Mouse (Mus musculus) telencephalon, adult 2 months (tissue): ENCODE data around the gene Angpt4.

Source experiments
- DNase-seq: peaks from one replicate; pipeline ENCODE4 v3.0.0-alpha.2; 2011; ENCODE audit warnings: low read depth, low spot score

Gene Angpt4

DNA sequence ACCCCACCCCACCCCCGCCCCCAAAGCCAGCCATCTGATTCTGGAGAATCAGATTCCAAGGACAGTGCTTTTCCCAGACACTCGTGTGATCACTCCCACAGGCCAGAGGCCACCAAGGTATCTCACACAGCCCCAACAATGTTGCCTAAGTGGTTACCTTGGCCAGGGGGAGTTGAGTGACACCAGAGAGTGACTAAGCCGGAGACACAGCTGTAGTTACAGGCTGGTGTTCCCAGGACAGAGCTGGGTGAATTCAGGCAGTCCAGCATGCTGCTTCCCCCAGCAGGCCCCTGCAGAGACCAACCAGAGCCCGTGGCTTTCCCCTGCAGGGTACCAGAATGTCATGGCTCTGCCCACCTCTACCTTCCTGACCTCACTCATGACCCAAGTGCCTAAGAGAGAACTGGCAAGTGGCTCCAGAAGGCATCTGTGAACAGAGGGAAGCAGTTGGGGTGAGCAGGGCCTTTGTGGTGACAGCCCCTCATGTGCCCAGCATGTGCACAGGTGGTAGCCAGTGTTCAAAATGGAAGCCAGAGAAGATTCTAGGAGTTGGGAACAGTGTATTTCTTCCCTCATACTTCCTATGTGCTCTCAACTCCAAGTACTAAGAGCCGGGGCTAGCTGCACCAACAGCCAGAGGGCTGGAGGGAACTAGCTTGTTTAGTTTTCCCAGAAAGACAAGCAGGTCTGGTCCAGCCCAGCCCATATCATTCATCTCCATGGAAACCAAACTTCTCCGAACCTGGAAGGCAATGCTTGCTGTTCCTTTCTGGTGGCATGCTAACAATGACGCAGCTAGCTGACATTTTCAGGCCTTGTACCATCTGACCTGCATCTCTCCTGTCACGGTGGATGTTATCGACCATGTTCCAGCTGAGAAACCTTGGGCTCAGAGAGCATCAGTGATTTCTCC is 50.5 kb downstream of the Angpt4 start:
- peak; percentile 39 for DNase-seq

DNA sequence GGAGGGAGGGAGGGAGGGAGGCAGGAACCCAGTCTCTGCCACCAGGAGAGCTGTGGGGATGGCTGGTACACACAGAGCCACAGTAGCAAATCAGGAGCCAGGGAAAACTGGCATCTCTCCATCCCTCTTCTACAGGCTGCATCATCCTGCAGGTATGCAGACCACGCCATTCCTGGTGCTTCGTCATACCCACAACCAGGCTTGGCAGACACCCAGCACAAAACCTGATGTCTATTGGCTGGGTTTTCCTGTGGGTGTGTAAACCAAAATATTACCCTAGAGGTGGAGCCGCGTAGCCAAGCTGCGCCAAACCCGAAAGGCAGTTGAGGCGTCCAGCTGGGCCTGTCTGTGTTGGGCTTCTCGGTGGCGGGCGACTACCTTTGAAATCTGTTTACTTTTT is 51.5 kb downstream of the Angpt4 start:
- peak; percentile 78 for DNase-seq

DNA sequence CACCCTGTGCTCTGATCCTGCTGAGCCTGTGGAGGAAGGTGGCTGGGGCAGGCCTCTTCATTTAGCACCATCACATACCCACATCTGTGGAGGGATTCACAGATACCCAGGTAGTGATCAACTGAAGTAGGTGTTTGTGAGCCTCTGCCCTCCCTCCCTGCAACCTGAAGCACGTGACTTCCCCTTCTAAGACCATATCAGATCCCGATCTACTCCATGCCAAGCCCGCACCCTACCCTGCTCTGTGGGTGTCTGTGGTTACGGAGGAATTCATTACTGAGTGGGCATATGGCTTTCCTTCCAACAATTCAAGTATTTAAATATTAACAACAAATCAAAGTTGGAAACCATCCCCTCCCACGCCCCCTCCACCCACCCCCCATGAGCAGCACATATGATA is 52.3 kb downstream of the Angpt4 start:
- no peak for DNase-seq

DNA sequence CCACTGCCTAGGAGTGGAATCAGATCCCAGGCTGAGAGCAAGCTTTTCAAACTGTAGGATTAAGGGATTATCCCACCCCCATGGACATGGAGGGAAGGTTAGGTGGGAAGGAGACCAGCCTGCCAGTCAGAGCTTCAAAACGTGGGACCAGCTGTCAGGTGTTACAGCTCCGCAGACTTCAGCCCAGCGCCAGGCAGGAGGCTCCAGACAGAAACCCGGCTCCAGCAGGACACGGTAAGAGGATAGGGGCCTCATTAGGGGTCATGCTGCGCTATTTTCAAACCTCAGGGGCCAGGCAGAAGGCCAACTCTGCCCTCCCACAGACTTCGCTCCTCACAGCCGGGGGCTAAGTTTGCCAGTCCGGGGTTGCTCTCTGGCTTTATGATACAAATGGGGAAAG is 53.0 kb downstream of the Angpt4 start:
- DNase-seq: no peak

DNA sequence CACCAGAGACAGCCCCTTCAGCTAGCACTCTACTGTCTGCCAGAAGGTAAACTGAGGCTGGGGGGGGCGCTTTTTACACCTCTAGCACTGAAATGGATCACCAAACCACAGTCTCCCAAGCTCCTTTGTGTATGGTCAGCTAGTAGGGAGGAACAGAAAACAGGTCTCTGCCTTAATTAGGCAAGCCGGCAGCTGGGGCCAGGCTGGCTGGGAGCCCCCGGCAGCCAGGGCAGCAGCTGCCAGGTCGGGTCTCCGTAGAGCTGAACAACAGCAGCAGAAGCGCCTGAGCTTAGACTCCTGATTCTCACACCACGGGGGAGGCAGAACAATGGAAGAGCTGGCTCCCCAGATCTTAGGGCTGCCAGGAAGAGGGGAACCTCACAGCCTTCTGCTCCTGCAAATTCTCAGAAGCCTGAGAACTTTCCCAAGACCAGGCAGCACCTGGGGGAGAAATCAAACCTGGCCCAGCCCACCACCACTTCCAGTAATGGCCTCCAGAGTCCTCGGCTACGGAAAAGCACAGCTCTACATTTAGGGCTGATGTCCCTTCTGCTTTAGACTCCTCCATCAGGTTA is 56.3 kb downstream of the Angpt4 start:
- DNase-seq: no peak

DNA sequence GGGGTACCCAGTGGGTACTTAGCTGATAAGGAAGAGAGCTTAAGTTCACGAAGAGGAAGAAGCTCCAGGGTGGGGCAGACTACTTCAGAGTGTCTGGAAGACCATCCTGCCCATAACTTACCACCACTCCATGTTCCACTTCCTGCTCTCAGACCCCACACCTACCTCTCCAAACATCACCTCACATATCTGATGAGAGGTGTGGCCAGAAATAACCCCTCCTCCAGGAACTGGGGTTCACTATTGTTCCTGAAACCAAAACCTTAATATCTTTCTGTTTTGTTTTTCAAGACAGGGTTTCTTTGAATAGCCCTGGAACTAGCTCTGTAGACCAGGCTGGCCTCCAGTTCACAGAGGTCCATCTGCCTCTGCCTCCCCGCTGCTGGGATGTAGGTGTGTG is 56.8 kb downstream of the Angpt4 start:
- DNase-seq: no peak

DNA sequence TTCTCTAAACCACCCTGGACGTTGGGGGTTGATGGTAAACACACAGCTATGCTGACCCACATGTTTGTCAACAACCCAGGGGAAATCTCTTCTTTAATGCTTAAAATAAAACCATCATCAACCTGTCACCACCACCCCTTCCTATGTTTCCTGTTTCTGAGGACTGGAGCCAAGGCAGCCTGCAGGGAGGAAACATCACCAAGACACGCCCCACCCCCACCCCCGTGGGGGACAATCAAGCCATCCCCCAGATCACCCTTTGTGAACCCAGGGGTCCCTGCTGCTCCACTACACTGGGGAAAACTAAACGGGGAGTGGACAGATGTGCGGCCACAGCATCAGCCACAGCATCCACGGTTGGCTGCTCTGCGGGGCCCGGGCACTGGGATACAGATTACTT is 57.4 kb downstream of the Angpt4 start:
- no peak for DNase-seq

DNA sequence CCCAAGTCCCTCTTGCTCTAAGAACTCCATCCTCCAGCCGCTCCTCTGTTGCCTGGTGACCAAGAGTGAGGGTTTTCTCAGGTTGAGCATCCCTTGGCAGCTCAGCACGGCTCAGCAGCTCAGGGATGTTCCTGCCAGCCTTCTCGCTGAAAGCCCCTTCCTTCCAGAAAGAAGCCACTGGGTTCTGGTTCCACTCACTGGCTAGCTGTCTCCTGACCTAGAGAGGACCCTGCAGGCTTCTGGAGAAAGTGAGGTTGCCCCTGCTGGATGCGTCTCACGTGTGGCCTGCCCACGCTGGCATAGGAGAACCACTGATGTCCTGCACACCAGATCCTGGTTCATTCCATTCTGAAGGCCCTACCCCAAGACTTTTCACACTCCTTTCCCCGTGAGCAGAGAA is 58.0 kb downstream of the Angpt4 start:
- no peak for DNase-seq

DNA sequence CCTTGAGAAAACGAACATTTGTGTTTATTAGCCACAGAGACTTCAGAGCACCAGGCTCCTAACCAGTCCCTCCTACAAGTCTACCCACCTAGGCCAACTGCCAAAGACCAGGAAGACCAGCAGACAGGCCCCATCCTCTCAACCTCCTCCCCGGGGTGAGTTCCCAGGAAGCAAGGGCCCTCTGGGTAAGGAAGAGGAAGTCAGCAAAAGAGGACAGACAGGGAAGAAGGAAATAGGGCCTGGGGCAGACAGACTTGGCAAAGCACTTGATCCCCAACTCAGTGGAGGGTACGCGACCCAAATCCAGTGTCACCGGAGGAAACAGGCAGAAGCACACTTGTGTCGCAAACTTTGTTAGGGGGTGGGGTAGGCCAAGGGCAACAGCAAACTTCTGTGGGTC is 58.4 kb downstream of the Angpt4 start:
- no peak for DNase-seq

DNA sequence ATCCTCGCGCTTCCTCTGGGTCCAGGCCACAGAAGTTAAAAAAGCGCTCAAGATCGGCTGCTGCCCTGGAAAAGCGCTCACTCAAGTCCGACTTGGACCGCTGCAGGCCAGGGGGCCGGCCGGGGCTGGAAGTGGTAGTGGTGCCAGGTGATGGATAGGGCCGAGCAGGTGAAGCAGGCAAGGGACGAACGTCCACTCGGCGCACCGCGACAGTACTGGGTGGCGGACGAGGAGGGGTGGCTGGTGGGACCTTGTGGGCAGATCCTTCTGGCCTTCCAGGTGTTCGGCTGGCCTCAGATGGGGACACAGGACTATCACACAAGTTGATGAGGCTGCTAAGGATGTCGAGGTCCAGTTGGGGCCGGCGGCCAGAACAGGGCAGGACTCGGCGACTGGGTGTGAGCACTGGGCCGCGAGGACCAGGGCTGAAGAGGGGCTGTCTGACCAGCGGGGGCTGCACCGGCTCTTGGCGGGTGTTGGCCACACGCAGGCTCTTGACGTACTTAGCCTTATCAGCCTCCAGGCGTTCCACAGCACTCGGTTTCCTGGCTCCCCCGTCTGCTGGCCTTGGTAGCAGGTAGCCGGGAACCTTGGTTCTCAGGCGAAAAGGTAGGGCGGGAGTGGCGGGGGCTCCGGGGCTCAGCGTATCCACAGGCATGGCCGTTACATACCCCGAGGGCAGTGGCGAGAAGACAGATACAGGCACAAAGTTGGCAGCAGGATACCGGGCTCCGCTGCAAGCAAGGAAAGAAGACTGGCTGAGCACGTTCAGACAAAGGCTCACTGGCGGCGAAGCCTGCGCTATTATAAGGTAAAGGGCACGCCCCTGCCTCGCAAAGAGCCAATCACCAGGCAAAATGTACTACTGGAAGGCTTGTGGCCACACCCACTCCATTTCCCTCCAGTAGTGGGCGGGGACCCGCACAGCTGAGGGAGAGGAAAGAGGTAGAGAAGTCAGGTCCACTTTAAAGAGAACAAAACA is 59.5 kb downstream of the Angpt4 start:
- DNase-seq: peak; percentile 55

DNA sequence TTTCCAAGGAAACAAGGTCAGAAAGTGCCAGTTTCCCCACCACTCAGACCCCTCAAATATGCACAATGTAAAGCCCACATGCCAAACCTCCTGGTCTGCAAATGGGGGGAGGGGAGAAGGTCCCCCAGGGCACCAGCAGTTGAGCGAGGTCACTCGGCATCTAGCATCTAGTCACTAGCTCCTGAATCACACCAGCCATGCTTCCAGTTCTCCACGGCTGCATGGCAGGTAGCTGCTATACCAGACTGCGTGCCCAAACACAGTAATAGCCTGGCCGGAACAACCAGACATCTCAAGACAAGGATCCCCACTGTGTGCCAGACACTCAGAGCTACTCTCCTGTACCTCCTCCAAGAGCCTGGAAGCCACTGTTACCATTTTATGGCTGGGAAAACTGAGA is 60.7 kb downstream of the Angpt4 start:
- DNase-seq: no peak

DNA sequence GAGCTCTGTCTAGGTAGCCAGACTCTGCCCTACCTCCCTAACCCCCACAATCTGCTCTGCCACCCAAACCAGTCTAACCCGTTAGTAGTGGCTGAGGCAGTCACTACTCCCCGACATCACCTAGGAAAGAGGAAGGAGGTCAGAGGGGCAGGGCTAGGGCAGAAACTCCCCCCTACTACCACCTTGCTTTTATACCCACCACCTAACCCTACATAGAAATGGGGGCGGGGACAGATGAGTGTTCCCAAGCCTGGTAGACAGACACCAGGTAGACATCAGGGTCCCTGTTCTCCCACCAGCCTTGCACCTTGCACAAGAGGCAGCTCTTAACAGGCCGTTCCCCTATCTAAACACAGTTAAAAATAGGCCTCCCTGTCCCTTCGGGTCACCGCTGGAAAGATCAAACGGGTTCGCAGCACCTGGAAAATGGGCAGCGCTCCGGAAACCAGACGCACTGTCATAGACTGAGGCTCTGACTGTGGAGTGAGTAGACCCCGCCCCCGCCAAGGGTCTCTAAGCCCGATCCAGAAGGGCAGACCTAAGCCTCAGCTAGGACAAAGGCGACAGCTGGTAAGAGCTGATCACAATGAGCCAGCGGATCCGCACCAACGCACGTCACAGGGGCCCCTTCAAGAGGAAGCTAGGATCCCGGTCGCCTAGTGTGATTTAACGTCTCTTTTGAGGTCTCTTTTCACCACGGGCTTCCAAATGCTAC is 62.0 kb downstream of the Angpt4 start:
- DNase-seq: no peak

DNA sequence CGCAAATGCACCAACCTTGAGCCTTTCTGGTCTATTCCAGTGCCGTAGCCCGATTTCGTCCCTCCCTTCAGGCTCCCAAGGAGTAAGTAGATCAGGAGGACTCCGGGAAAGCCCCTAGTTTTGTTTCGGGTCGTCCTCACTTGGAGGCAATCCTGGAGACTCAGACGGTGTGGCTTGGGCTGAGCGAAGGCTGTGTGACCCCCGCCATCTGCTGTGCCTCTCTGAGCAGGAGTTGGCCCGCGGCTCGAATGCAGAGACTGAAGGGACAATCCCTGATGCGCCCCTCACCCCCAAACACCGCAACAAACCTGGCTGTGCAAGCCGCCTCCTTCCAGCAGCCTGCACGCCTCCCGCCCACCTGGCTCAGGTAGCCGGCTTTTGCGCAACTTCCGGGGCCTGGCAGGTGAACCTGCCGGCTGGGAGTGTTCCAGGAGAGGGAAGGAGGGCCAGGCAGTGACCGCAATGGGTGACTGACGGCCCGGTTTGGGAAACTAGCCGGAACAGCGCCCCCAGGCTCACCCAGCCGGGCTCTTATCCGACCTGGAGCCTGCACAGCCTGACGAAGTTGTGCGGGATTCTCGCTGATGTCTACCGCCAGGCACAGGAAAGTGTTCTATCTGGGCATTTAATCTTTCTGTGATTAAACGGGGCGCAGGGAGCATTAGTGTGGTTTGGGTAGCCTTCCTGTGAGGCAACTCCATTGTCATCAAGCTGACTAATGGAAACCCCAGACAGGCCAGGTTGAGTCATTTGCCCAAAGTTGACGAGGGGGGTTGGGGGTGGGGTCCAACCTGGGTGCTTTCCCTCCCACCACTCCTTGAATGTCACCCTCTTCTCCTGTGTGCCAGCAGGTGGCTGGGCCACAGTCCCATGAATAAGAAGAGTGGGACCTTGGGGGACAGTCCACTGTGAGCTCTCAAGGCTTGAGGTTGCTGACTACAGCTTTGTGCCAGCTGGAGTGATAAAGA is 62.9 kb downstream of the Angpt4 start:
- DNase-seq: no peak

DNA sequence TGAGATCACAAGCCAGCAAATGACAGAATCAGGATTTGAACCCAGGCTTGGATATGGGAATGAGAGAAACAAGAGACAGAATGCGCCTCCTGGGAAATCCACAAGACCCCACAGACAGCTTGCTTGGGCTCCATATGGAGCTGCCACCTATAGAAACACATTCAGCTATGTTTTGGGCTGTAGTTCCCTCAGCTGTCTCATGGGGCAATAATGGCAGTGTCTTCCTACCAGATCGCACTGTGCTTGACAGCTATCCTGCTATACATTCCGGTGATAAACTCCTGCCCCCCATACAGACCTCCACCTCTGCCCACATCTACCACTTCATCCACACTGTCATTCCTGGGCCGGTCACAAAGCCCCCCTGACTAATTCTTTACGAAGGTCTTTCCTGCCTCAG is 64.3 kb downstream of the Angpt4 start:
- no peak for DNase-seq

DNA sequence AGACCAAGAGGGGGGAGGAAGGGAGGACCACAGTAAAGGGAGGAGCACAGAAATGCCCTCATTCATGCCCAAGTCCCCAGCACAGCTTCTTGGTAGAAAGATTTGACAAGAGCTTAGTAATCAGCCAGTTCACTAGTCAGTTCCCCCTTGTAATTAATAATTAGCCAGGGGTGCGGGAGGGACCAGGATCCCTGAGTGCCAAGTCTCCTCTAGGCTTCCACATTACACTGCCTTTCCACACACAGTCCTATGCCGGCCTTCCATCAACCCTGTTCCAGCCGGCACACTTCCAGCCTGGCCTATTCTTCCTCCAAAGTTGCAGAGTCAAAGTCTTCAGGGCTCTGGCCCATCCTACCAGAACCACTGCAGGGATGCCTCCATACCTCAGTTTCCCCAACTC is 65.1 kb downstream of the Angpt4 start:
- DNase-seq: no peak

DNA sequence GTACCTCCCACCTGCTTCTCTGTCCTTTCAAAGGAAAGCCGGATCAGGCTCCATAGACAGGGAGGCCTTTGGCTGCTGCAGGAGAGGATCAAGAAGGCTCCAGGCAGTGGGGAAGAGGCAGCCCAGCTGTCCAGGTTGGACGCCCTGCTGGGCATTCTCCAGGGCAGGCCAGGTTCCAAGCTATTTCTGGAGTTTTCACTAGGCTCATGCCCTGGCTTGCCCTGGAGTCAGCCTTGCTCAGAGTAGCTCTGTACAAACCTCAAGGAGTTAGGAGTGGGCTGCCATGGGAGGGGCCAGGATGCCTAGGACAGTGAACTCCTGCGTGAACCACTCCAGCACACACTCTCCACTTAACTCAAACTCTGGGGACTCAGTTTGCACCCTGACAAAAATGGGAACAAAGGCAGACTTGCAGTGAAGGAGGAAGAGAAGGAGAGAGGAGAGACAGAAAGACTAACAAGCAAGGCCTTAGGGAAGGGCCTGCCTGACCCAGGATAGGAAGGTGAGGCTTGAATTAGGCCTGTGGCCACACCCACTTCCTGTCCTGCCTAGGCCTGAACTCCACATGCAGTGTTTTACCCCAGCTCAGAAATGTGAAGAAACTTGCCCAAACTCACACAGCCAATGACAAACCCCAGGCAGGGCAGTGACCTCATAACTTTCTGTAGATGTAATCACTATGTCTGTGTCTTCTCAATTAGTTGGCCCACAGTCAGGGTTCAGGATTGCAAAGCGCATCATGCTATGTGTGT is 66.9 kb downstream of the Angpt4 start:
- DNase-seq: no peak

DNA sequence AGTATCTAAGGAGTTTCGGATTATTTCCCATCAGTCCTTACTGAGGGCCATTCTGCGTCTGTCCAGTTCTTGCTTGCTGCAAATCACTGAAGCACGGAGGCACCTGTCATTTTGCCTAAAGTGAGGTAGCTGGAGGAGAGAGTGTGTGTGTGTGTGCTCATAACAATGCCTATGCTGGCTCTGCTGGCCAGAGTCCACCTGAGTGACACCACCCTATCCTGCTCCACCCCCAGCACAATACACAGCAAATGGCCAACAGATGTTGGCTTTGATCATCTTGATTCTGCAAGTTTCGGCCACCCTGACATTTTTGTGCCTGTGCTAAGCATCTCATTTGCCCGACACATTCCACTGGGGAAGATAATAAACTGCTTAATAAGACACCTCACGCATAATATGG is 67.5 kb downstream of the Angpt4 start:
- DNase-seq: no peak

DNA sequence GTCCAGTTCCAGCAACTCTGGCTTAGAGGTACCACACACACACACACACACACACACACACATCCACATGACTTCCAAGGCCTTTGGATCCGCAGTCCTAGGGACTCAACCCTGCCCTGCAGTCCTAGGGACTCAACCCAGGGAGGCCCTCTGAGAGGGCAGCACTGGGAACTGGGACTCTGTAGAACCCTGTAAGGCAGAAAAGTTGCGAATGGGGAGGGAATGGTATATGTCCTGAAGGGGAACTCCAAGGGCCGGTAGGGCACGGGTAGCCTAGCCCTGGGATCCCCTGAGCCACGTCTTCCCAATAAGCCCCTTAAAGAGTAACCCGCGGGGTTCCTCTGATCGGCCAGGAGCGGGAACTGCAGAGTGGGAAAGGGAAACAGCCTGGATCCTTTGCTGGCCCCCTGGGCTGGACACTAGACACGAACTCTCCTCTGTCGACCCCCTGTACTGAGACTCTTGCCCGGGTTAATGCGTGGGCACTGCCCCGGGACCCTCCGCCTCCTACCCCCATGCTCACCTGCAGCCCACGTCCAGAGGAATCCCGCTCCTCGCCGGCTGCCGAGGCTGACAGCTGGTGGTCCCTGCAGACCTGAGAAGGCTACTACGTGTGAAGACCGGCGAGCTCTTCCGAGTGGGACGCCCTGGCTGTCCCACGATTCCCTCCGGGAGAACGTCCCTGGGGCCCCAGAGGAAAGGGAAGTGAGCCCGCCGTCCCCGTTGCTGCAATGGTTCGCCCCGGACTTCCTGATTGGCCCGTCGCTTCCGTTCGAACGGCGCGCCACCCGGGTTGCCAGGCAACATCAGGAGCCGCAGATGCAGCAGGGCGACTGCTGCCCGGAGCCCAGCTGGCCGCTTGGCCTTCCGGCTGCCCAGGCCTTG is 68.7 kb downstream of the Angpt4 start, which contains the start of gene Fam110a:
Gene Fam110a (minus strand): TSS at position 750 of the 885 bp plus-strand sequence.
- peak; percentile 74 for DNase-seq

DNA sequence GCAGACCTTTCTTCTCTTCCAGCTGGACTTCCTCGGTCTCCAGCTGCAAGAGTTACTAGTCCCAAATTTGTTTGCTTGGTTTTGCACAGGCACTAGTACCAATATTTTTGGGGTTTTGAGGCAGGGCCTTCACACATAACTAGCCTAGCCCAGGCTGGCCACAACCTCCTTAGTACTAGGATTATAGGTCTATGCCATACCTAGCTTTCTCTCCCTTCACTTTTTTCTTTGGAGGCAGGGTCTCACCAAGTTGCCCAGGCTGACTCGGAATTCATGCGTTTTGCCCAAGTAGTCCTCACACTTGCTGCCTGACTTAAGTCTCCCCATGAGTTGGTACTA is 69.3 kb downstream of the Angpt4 start:
- no peak for DNase-seq
